Mouse (Mus musculus) hindbrain, embryonic 14.5 days (tissue): ENCODE measurements at regions not wholly inside any gene's neighbourhood (a gene's known extent, or its start where the extent isn't known, plus 50 kb on each side); places are given as distances from the start of the nearest gene placed in this dataset.

Source experiments
- ATAC-seq: fragments of 200-750 bp; cut with Nextera tagmentation; 2 replicates; pipeline ENCODE4 v1.8.0; 2017; ENCODE audit warnings: moderate number of reproducible peaks, mild to moderate bottlenecking, moderate TSS enrichment, moderate library complexity; ENCODE audit not compliant: low FRiP score
- DNase-seq: peaks from one replicate; pipeline ENCODE4 v3.0.0-alpha.2; 2015; ENCODE audit warnings: low spot score
- H3K27ac ChIP-seq: fragments of 300-500 bp; sonication (generic); 2 replicates; pipeline ENCODE4 v1.5.1; 2014; ENCODE audit warnings: mild to moderate bottlenecking, moderate library complexity
- H3K27me3 ChIP-seq: fragments of 300-500 bp; sonication (generic); 2 replicates; pipeline ENCODE4 v1.6.1; 2014; ENCODE audit warnings: mild to moderate bottlenecking, low read length, mixed read lengths; ENCODE audit not compliant: control insufficient read depth, insufficient read depth
- H3K36me3 ChIP-seq: fragments of 300-500 bp; sonication (generic); replicated peaks from 2 replicates; pipeline ENCODE4 v1.6.1; 2014; ENCODE audit not compliant: control insufficient read depth, insufficient read depth
- H3K4me1 ChIP-seq: fragments of 300-500 bp; sonication (generic); replicated peaks from 2 replicates; pipeline ENCODE4 v1.6.1; 2014; ENCODE audit warnings: antibody characterized with exemption, low read length, mixed read lengths; ENCODE audit not compliant: control insufficient read depth, insufficient read depth
- H3K4me2 ChIP-seq: fragments of 300-500 bp; sonication (generic); replicated peaks from 2 replicates; pipeline ENCODE4 v1.6.1; 2014; ENCODE audit warnings: mild to moderate bottlenecking, moderate library complexity
- H3K4me3 ChIP-seq: fragments of 300-500 bp; sonication (generic); replicated peaks from 2 replicates; pipeline ENCODE4 v1.5.1; 2014; ENCODE audit warnings: mild to moderate bottlenecking, low read length
- H3K9ac ChIP-seq: fragments of 300-500 bp; sonication (generic); 2 replicates; pipeline ENCODE4 v1.6.1; 2014
- H3K9me3 ChIP-seq: fragments of 300-500 bp; sonication (generic); 2 replicates; pipeline ENCODE4 v1.6.1; 2016; ENCODE audit warnings: low read length; ENCODE audit not compliant: control insufficient read depth
- WGBS: fragments of 180-500 bp; shearing (Covaris S2); extraction: QIAGEN DNeasy Blood & Tissue Kit; methylation state at CpG from one replicate; pipeline ENCODE4 v1.1.7; 2014; 5-methylcytosine and 5-hydroxymethylcytosine counted together

DNA sequence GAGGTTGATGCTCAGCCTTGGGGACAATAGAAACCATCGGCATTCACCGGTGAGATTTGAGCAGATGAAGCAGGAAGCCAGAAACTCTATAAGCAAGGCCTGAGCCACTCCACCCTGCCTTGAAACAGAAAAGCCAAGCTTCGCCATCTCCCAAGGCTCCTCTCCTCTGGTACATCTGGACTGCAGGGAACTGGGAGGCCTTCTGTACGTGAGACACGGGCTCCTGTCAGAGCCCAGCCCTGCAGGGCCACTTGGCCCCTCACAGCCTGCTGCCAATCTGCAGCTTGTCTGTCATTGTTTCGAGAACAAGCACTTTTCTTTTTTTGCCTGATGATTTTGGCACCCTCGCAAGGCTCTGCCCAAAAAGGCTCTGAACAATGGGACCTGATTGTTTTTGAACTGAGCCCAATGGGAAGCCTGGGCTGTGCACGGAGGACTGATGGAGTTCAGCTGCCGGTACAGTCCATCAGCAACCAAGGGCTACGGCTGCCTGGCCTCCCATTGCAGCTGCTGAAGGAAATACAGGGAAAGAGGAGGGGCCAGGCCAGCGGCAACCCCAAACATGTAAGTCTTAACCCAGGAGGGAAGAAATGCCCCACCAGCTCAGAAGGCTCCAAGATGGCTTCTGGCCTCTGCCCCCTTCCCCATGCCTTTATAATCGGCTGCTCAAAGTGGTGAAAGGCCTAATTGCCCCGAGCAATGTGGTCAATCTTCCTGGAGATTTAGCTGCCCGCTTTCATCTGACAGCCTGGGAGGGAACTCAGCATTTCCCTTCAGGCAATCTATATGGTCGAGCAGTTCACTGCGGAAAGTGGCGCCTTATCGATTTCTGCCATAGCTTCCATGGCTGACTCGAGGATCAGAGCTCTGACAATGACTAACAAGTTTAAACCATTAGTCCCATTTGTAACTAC is 332.2 kb downstream of the Psat1 start:
- Histone ChIP-seq H3K9me3 (no peaks in the 10 kb centered on the region), H3K27ac (no peak overlapping the region), H3K4me1 (peaks cover 22% of the 10 kb centered on the region), H3K4me3 (no peak overlapping the region), H3K4me2 (peak overlapping the region; percentile 35), H3K9ac (no peak overlapping the region), H3K27me3 (no peaks in the 10 kb centered on the region), H3K36me3 (no peaks in the 10 kb centered on the region)
- WGBS = 17% methylated on average over 19 of the region's 19 CpGs
- no peak for DNase-seq
- ATAC-seq = peak; percentile 77

- Histone ChIP-seq H3K36me3 (no peaks in the 10 kb centered on the region), H3K27me3 (no peaks in the 10 kb centered on the region), H3K9ac (no peak overlapping the region), H3K27ac (no peak overlapping the region), H3K4me2 (peak overlapping the region; percentile 15), H3K4me3 (no peak overlapping the region), H3K9me3 (no peaks in the 10 kb centered on the region), H3K4me1 (peaks cover 22% of the 10 kb centered on the region)
- 28% methylated on average over 13 of the region's 13 CpGs for WGBS
- DNase-seq (peak; percentile 47), ATAC-seq (peak; percentile 52; the same call in 1 of the 2 replicates)
Observed at GRCm38 (mm10) chr19:15611137-15611758, 335.9 kb downstream of the Psat1 start.

DNA sequence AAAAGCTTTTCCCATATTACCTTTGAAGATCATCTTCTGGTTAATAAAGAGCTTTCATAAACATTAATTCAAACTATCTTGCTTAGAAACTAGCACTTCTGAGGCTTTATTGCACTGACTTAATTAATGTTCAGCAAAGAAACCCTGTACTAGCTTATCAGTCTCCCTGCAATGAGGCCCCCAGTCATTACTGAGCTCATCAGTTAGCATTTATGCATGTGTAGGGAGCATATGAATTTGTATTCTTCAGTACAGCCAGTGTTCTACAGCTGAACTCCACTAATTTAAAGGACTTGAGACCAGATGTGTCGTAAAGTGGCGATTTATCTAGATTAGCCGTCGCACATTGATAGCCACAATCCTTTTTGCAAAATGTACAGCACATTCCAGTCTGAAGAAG is 340.7 kb downstream of the Psat1 start:
- Histone ChIP-seq H3K9me3 (no peaks in the 10 kb centered on the region), H3K9ac (no peak overlapping the region), H3K27me3 (no peaks in the 10 kb centered on the region), H3K4me1 (peaks cover 12% of the 10 kb centered on the region; the same call in 1 of the 2 replicates), H3K27ac (no peak overlapping the region), H3K4me2 (no peak overlapping the region), H3K4me3 (no peak overlapping the region), H3K36me3 (no peaks in the 10 kb centered on the region)
- 0 out of 2 replicates have a peak, but pooled peaks have one; percentile 26 for ATAC-seq
- DNase-seq = no peak
- WGBS = 76% methylated on average over 4 of the region's 4 CpGs

- no peak for ATAC-seq
Observed at GRCm38 (mm10) chr19:15592821-15593220, 354.3 kb downstream of the Psat1 start.

GRCm38 (mm10) chr19:15583782-15584693 is 363.1 kb downstream of the Psat1 start:
- Histone ChIP-seq H3K27ac (0 out of 2 replicates have a peak overlapping the region, but pooled peaks have one; percentile 14), H3K4me3 (no peak overlapping the region), H3K27me3 (no peaks in the 10 kb centered on the region), H3K9ac (no peak overlapping the region), H3K4me1 (peaks cover 17% of the 10 kb centered on the region), H3K4me2 (peak overlapping the region; percentile 10; the same call in 1 of the 2 replicates), H3K36me3 (no peaks in the 10 kb centered on the region), H3K9me3 (peaks cover 14% of the 10 kb centered on the region; the same call in 1 of the 2 replicates)
- 15% methylated on average over 15 of the region's 15 CpGs for WGBS
- ATAC-seq (peak; percentile 68; the same call in 1 of the 2 replicates), DNase-seq (peak; percentile 34)

More at GRCm38 (mm10) chr19:15592821-15593220, 354.3 kb downstream of the Psat1 start:
- Histone ChIP-seq H3K4me1 (no peaks in the 10 kb centered on the region), H3K27ac (no peak overlapping the region), H3K9ac (no peak overlapping the region), H3K36me3 (no peaks in the 10 kb centered on the region), H3K4me3 (no peak overlapping the region), H3K27me3 (no peaks in the 10 kb centered on the region), H3K4me2 (no peak overlapping the region), H3K9me3 (no peaks in the 10 kb centered on the region)
- WGBS = 74% methylated on average over 2 of the region's 2 CpGs
- DNase-seq = no peak

- ATAC-seq = no peak
- H3K4me1 ChIP-seq = peaks cover 17% of the 10 kb centered on the region
- H3K4me2 ChIP-seq = peak overlapping the region; percentile 10; the same call in 1 of the 2 replicates
- H3K27ac ChIP-seq = no peak overlapping the region
- no peak overlapping the region for H3K4me3 ChIP-seq
- 19% methylated on average over 8 of the region's 8 CpGs for WGBS
- H3K9ac ChIP-seq = no peak overlapping the region
- H3K36me3 ChIP-seq = no peaks in the 10 kb centered on the region
- H3K27me3 ChIP-seq = no peaks in the 10 kb centered on the region
- H3K9me3 ChIP-seq = peaks cover 14% of the 10 kb centered on the region; the same call in 1 of the 2 replicates
- no peak for DNase-seq
Observed at GRCm38 (mm10) chr19:15583106-15583781, 363.9 kb downstream of the Psat1 start.

- H3K9me3 ChIP-seq = no peaks in the 10 kb centered on the region
- H3K9ac ChIP-seq = no peak overlapping the region
- ATAC-seq = no peak
- H3K36me3 ChIP-seq = no peaks in the 10 kb centered on the region
- DNase-seq = no peak
- no peak overlapping the region for H3K27ac ChIP-seq
- no peak overlapping the region for H3K4me2 ChIP-seq
- no peaks in the 10 kb centered on the region for H3K27me3 ChIP-seq
- WGBS = 88% methylated on average over 9 of the region's 9 CpGs
- no peaks in the 10 kb centered on the region for H3K4me1 ChIP-seq
- no peak overlapping the region for H3K4me3 ChIP-seq
Observed at GRCm38 (mm10) chr19:15571204-15571603, 375.9 kb downstream of the Psat1 start.

GRCm38 (mm10) chr19:15561511-15561910 is 385.6 kb downstream of the Psat1 start:
- no peak overlapping the region for H3K27ac ChIP-seq
- no peak overlapping the region for H3K4me2 ChIP-seq
- H3K9me3 ChIP-seq = no peaks in the 10 kb centered on the region
- no peaks in the 10 kb centered on the region for H3K27me3 ChIP-seq
- no peak overlapping the region for H3K4me3 ChIP-seq
- H3K9ac ChIP-seq = no peak overlapping the region
- no peaks in the 10 kb centered on the region for H3K36me3 ChIP-seq
- 86% methylated on average over 5 of the region's 5 CpGs for WGBS
- no peak for ATAC-seq
- H3K4me1 ChIP-seq = no peaks in the 10 kb centered on the region
- no peak for DNase-seq
